Mouse (Mus musculus): Measurements from ENCODE around the gene Usp9y.

Gene Usp9y

GRCm38 (mm10) chrY:1459682-1460081 is at the start of gene Usp9y:
TSS of gene Usp9y (minus strand) at chrY:1459782.
- DNase-seq (ENCODE audit: low read depth, low spot score): no peak

- no peak for DNase-seq (ENCODE audit: low read depth, low spot score)
These were observed 165.9 kb downstream of the Usp9y start for GRCm38 (mm10) chrY:1293708-1294107.

DNA sequence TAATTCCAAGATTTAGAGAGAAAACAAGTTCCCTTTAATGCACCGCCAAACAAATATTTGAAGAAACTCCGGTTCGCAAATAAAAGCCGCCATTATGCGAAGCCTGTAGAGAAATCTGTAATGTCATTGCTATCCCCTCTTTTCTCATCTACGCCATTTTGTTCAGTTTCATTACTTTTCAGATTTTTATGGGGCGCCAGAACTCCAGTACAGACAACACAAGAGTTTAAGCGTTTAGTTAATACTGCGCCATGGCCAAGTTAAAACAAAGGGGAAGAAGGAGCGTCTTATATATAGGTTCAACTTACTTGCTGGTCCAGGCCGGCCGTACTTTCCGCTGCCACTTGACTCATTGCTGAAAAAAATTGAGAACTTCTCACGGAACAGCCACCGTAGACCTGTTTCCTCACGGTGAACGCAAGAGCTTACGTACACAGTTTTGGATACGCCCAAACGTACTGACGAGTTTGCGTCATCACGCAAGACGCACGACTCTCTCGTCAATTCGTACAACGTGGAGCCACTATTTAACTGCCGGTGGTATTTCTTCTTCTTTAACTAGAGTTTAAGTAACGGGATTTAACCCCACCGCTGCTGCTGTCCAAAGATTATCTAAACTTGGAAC is 173.3 kb downstream of the Usp9y start, which contains the start of gene Ddx3y:
TSS of gene Ddx3y (minus strand) at position 459 of the 625 bp plus-strand sequence.
- peak; percentile 54 for DNase-seq (ENCODE audit: low read depth, low spot score)

DNA sequence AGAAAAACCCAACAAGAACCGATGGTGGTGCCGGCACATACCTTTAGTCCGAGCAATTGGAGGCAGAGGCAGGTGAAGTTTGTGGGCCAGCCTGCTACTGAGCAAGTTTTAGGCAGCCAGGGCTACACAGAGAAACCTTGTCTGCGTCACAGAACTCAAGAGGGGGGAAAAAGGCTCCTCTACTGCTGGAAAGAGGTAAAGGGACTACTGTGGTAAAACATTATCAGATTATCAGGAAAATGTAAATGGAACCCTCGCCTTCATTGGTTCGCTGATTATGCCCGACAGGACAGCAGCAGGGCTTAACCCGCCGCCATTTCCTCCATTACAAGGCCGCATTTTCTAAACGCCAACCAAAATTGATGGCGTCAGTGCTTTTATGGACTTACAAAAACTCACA is 173.8 kb downstream of the Usp9y start:
- peak; percentile 8 for DNase-seq (ENCODE audit: low read depth, low spot score)
